Mouse (Mus musculus) B cell, adult 62 days (primary cell): ENCODE results near the gene Gm20604. TPM values are rescaled to one million over a fixed set of nuclear protein-coding genes. Genes with fewer than 3 reads are reported as not detected.

ENCODE experiments used
- total RNA-seq: library from RNA; stranded (reverse); gene quantifications from 4 replicates; pipeline ENCODE4 v1.2.4, GENCODE M21; 2023

Gene Gm20604
- 8.2 to 9.4 TPM (median 8.8 TPM) in 4 replicates for total RNA-seq

GRCm38 (mm10) chr12:102758403-102758756, at the start of gene Gm20604:
TSS of gene Gm20604 (minus strand) at chr12:102758672.

DNA sequence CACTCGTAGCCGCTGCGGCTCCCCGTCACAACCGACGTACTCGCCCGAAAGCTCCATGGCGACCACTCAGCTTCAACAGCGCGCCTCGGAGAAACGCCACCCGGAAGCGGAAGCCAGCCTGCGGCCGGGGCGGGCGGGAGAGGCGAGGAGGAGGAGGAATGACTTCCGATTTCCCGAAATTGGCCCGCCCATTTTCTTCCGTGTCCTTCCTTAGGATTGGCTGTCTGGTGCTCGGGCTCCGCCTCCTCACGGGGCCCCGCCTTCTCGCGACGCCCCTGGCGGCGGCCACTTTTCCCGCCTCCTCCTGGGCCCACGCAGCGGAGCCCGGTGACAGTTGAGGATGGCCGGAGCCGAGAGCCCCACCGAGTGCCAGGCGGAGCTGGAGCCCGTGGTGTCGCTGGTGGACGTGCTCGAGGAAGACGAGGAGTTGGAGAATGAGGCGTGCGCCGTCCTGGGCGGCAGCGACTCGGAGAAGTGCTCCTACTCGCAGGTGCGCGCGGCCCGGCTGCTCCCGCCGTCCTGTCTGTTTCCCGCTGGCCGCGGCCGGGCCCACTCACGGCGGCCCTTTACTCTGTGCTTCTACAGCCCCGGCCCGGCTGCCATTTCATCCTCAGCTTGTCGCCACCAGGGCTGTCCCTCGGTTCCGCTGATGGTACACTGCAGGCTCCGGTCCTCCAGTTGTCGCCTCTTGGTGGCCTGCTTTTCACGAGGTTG, 626 bp downstream of the Gm20604 start, which contains the start of the genes Gm28051, Gon7 and Ubr7:
TSS of gene Gm28051 (minus strand) at position 77 of the 714 bp plus-strand sequence.
TSS of gene Gon7 (minus strand) at position 115 of the 714 bp plus-strand sequence.
TSS of gene Ubr7 (plus strand) at position 279 of the 714 bp plus-strand sequence.

DNA sequence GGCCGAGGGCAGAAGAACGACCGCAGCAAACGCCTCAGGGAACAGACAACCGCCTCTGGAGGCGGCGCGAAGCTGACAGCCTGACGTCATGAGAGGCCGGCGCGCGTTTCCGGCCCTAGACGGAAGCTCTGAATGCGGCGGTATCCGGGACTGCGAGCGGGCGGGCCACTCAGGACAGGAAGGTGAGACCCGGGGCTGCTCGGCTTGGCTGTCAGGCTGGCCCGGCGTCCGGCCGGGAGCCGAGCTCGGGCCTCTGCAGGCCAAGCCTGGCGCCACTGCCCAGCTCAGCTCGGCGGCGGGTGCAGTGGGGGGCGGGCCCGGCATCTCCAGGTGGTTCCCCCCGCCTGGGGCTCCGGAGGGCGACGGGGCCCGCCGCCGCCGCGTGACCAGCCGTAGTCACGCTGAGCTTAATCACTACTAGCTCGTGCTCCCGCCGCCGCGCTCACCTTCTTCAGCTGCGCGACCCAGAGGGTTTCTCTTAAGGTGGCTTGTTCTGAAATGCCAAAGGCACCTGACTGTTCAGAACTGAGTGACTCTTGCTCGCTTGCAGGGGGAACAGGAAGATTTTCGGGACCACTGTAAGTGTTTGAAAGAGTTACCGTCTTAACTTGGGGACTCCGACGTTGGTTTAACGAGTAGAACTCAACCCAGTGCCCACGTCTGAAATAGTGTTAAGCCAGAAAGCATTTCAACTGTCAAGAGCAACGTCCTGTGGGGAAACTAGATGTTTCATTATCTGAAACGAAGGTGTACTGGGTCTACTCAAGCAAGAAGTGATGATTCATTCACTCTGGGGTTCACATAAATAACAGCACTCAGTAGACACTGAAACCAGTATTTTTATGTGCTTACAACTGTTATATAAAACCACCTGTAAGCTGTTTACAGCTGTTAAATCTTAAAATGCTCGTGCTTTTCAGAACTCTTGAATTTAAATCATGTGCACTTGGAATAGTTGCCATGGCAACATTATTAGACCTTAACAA, 14.6 kb downstream of the Gm20604 start, which contains the start of the genes Moap1 and Tmem251:
TSS of gene Moap1 (minus strand) at position 73 of the 986 bp plus-strand sequence.
TSS of gene Tmem251 (plus strand) at position 174 of the 986 bp plus-strand sequence.

DNA sequence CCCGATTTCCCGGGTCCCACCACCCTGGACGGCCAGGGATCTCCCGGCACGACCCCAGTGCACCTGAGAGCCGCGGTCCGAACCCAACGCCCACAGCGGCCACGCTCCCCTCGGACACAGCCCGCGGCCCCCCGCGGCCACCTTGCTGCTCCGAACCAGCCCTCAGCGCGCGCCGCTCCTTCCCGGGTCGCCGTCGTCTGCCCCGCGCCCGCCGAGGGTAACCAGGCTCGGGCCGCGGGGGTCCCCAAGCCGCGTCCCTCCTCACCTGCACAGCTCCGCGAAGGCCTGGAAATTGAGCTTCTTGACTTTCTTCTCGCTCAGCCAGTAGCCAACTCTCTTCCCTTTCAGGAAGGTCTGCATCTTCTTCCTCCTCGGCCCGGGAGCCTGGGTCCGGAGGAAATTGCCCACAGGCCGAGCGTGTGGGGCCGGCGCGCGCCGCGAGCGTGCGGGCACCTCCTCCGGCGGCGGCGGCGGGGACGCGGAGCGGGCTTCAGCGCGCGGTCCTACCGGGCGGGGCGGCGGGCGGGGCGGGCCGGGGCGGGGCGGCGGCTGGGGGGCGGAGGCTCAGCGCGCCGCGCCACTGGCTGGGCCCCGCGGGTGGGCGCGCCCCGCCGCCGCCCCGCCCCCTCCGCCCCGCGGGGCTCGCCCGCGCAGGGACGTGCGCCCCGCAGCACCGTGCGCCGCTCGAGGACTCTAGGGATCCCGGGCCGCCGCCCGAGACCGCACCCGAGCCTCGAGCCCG, 53.8 kb downstream of the Gm20604 start, which contains the start of gene Itpk1:
TSS of gene Itpk1 (minus strand) at position 474 of the 742 bp plus-strand sequence.

Other genes with a start within 250 kb of the Gm20604 start
- not detected in 4 replicates for gene Chga, start 203.7 kb downstream of the Gm20604 start, total RNA-seq
- 21.5 to 42.6 TPM (median 34.5 TPM) in 4 replicates for gene Itpk1, start 53.7 kb downstream of the Gm20604 start, total RNA-seq
- gene Moap1, start 15.0 kb downstream of the Gm20604 start, total RNA-seq = 9.7 to 16.3 TPM (median 12.7 TPM) in 4 replicates
- 37.7 to 38.9 TPM (median 38.4 TPM) in 4 replicates for gene Tmem251, start 14.9 kb downstream of the Gm20604 start, total RNA-seq
- not detected in 4 replicates for gene Gm28051, start 907 bp downstream of the Gm20604 start, total RNA-seq
- gene Gon7, start 869 bp downstream of the Gm20604 start, total RNA-seq = 29.6 to 33.3 TPM (median 32.1 TPM) in 4 replicates
- 19.3 to 23.8 TPM (median 19.7 TPM) in 4 replicates for gene Ubr7, start 705 bp downstream of the Gm20604 start, total RNA-seq
- 41.6 to 46.4 TPM (median 44.5 TPM) in 4 replicates for gene Btbd7, start 119.8 kb upstream of the Gm20604 start, total RNA-seq
- gene Cox8c, start 140.6 kb upstream of the Gm20604 start, total RNA-seq = not detected in 4 replicates
- not detected in 4 replicates for gene Unc79, start 190.2 kb upstream of the Gm20604 start, total RNA-seq